Mouse (Mus musculus) kidney, adult 9 months (tissue): ENCODE measurements around the gene Cdc5l.

ENCODE experiments used
- DNase-seq: peaks from one replicate; pipeline ENCODE4 v3.0.0; 2022

The Cdc5l gene

GRCm38 (mm10) chr17:45359443-45359842 lies 74.1 kb downstream of the Cdc5l start:
- peak; percentile 36 for DNase-seq

- DNase-seq = no peak
Measured at GRCm38 (mm10) chr17:45356431-45356830, 77.1 kb downstream of the Cdc5l start.

- no peak for DNase-seq
Measured at GRCm38 (mm10) chr17:45347951-45348350, 85.6 kb downstream of the Cdc5l start.
